Mouse (Mus musculus): Measurements from ENCODE around the gene Kif17.
A peak's percentile ranks its signal among the peaks of the same experiment; 100 is the strongest.
"Not testable (repeated sequence)": the region's sequence is repeated elsewhere in the genome, so short reads cannot be mapped to it uniquely, and the experiment has no call there.

Kif17 gene

GRCm38 (mm10) chr4:138315781-138316180, 65.5 kb downstream of the Kif17 start:
- DNase-seq, result no peak

GRCm38 (mm10) chr4:138316369-138316768, 66.1 kb downstream of the Kif17 start:
- DNase-seq, result no peak

GRCm38 (mm10) chr4:138318509-138319266, 68.5 kb downstream of the Kif17 start:
- DNase-seq, result peak; percentile 79

GRCm38 (mm10) chr4:138319508-138319907, 69.3 kb downstream of the Kif17 start:
- DNase-seq, result peak; percentile 90

- no peak for DNase-seq
Measured at GRCm38 (mm10) chr4:138320711-138321110, 70.5 kb downstream of the Kif17 start.

- no peak for DNase-seq
Measured at GRCm38 (mm10) chr4:138321488-138321887, 71.3 kb downstream of the Kif17 start.

GRCm38 (mm10) chr4:138322692-138323091, 72.5 kb downstream of the Kif17 start:
- DNase-seq, result no peak

- no peak for DNase-seq
Measured at GRCm38 (mm10) chr4:138323753-138324152, 73.5 kb downstream of the Kif17 start.

- DNase-seq, result no peak
Measured at GRCm38 (mm10) chr4:138324451-138324850, 74.2 kb downstream of the Kif17 start.

- peak; percentile 98 for DNase-seq
Measured at GRCm38 (mm10) chr4:138325466-138326076, 75.3 kb downstream of the Kif17 start.

GRCm38 (mm10) chr4:138326077-138326695, 76.0 kb downstream of the Kif17 start, which contains the start of gene Pink1:
TSS of gene Pink1 (minus strand) at chr4:138326307.
- peak; percentile 95 for DNase-seq

GRCm38 (mm10) chr4:138327155-138327554, 76.9 kb downstream of the Kif17 start:
- not testable (repeated sequence) for DNase-seq

- DNase-seq, result no peak
Measured at GRCm38 (mm10) chr4:138327891-138328470, 77.7 kb downstream of the Kif17 start.

GRCm38 (mm10) chr4:138330264-138330671, 80.0 kb downstream of the Kif17 start:
- no peak for DNase-seq

- DNase-seq, result no peak
Measured at GRCm38 (mm10) chr4:138331647-138332046, 81.4 kb downstream of the Kif17 start.

- DNase-seq, result no peak
Measured at GRCm38 (mm10) chr4:138333135-138333534, 82.9 kb downstream of the Kif17 start.

- no peak for DNase-seq
Measured at GRCm38 (mm10) chr4:138335036-138335435, 84.8 kb downstream of the Kif17 start.

- DNase-seq, result no peak
Measured at GRCm38 (mm10) chr4:138335648-138336047, 85.4 kb downstream of the Kif17 start.

GRCm38 (mm10) chr4:138336876-138337275, 86.6 kb downstream of the Kif17 start:
- no peak for DNase-seq

- no peak for DNase-seq
Measured at GRCm38 (mm10) chr4:138337341-138337740, 87.1 kb downstream of the Kif17 start.

- DNase-seq, result peak; percentile 70
Measured at GRCm38 (mm10) chr4:138339963-138340362, 89.7 kb downstream of the Kif17 start.

- DNase-seq, result no peak
Measured at GRCm38 (mm10) chr4:138341393-138341792, 91.2 kb downstream of the Kif17 start.

- DNase-seq, result no peak
Measured at GRCm38 (mm10) chr4:138342048-138342447, 91.8 kb downstream of the Kif17 start.

All from kidney, postnatal 10 days (tissue).